35 mouse cellular contexts compared by ENCODE assay signal in genomic region chr5:72528896-72529295, GRCm38 (mm10). TPM values are rescaled to one million over a fixed set of nuclear protein-coding genes. Genes with fewer than 3 reads are reported as not detected.
DNase-seq lines count a peak whose midpoint lies in the region; ATAC-seq lines count a peak whose summit lies in the region.
"Had no signal": no experiment of that assay in that cellular context is flagged by ENCODE, and none has a peak within 500 bp of the region (broad histone marks: within the 10 kb centered on the region; RNA-seq: fewer than 3 reads in every experiment).

No protein-coding gene starts in this region.

- no peaks in the 10 kb centered on the region for H3K4me1 ChIP-seq in kidney, embryonic 15.5 days
- H3K4me1 ChIP-seq: embryonic facial prominence, embryonic 13.5 days; heart, embryonic 10.5 days; heart, embryonic 15.5 days; hindbrain, embryonic 15.5 days; midbrain, embryonic 15.5 days had no signal

- DNase-seq in heart, postnatal 10 days: peak; percentile 29 to 32
- no peak for DNase-seq in heart, adult 8-10 months (ENCODE audit: low spot score)
- DNase-seq in 3T3-L1 (ENCODE audit: low read depth, low spot score): peak; percentile 75
- peak; percentile 28 for DNase-seq in adipocyte (ENCODE audit: low spot score)
- DNase-seq in adrenal gland, postnatal 25 days: peak; percentile 68
- DNase-seq in heart, postnatal 25 days (ENCODE audit: low spot score): no peak
- DNase-seq: cerebellum, adult 9-10 months; gastrocnemius, postnatal 10 days; kidney, adult 11 months; kidney, postnatal 36 days; lung, adult 2 months; lung, postnatal 10 days; right cerebral cortex, postnatal 25 days; spleen, adult 18-20 months; thymus, postnatal 14 days had no signal

- no peak overlapping the region for H3K4me3 ChIP-seq in kidney, embryonic 15.5 days (replicated peaks)
- H3K4me3 ChIP-seq: embryonic facial prominence, embryonic 13.5 days; heart, embryonic 10.5 days; heart, embryonic 15.5 days; hindbrain, embryonic 15.5 days; layer of hippocampus, adult 2 months; midbrain, embryonic 15.5 days had no signal

- no peak overlapping the region for H3K27ac ChIP-seq in kidney, embryonic 15.5 days
- H3K27ac ChIP-seq: embryonic facial prominence, embryonic 13.5 days; heart, embryonic 10.5 days; heart, embryonic 15.5 days; hindbrain, embryonic 15.5 days; layer of hippocampus, adult 2 months; liver, embryonic 14.5 days; macrophage; midbrain, embryonic 15.5 days had no signal

- H3K27me3 ChIP-seq in kidney, embryonic 15.5 days: no peaks in the 10 kb centered on the region
- H3K27me3 ChIP-seq: CH12.LX; embryonic facial prominence, embryonic 13.5 days; heart, embryonic 15.5 days; hindbrain, embryonic 15.5 days; midbrain, embryonic 15.5 days had no signal

- H3K4me2 ChIP-seq in kidney, embryonic 15.5 days: no peak overlapping the region
- H3K4me2 ChIP-seq: embryonic facial prominence, embryonic 13.5 days; heart, embryonic 15.5 days; hindbrain, embryonic 15.5 days; midbrain, embryonic 15.5 days had no signal

- intact Hi-C loops in heart, postnatal 10 days (cut with DNase I): no loop called here
- intact Hi-C loops in heart, postnatal 25 days (cut with DNase I): no loop called here

- 93% methylated on average over 3 of the region's 3 CpGs for WGBS in kidney, embryonic 15.5 days

- H3K9ac ChIP-seq in kidney, embryonic 15.5 days: no peak overlapping the region
- H3K9ac ChIP-seq: embryonic facial prominence, embryonic 13.5 days; heart, embryonic 15.5 days; hindbrain, embryonic 15.5 days; liver, embryonic 14.5 days; midbrain, embryonic 15.5 days had no signal

- ATAC-seq in kidney, embryonic 15.5 days (replicated peaks; ENCODE audit: low FRiP score): no peak
- ATAC-seq in monocyte, adult 5-6 weeks (replicated peaks; ENCODE audit: insufficient number of reproducible peaks, low FRiP score, low TSS enrichment, poor library complexity, severe bottlenecking): no peak
- ATAC-seq: forebrain, embryonic 16.5 days; inflammation-experienced regulatory T-cells, adult 6 months; midbrain, embryonic 15.5 days had no signal

- peaks cover 57% of the 10 kb centered on the region for H3K36me3 ChIP-seq in kidney, embryonic 15.5 days

- no peaks in the 10 kb centered on the region for H3K9me3 ChIP-seq in kidney, embryonic 15.5 days (replicated peaks)
- H3K9me3 ChIP-seq: embryonic facial prominence, embryonic 13.5 days; heart, embryonic 10.5 days; heart, embryonic 15.5 days; hindbrain, embryonic 15.5 days; midbrain, embryonic 15.5 days had no signal

RNA-seq across cellular contexts. Expression of gene Corin, which starts 24.6 kb away (rescaled TPM):
- 10 to 100 TPM; 69.0 to 98.5 TPM for total RNA-seq in heart, postnatal 10 days (2021)
- total RNA-seq in heart, adult 8-10 months (2022): 100 to 1,000 TPM; 126 to 177 (median 144) TPM
- total RNA-seq in adrenal gland, postnatal 25 days (2021): not detected in 2 replicates
- 5.4 and 6.0 TPM in 2 replicates for polyA plus RNA-seq in kidney, embryonic 15.5 days (2015; fragmentation: Nextera tagmentation; extraction: Ambion mirVana)
- 100 to 1,000 TPM; 116 to 139 TPM for total RNA-seq in heart, postnatal 25 days (2021)
- total RNA-seq in monocyte, adult 5-6 weeks (2017): not detected in 3 replicates
- total RNA-seq: CH12.LX; common myeloid progenitor, adult 5-6 weeks; hematopoietic stem cell, adult 5-6 weeks; megakaryocyte-erythroid progenitor cell, adult 5-6 weeks; neutrophil, adult 5-6 weeks had no signal
- polyA plus RNA-seq: macrophage had no signal

RNA-seq across cellular contexts. Expression of gene Nfxl1, which starts 30.6 kb away (rescaled TPM):
- total RNA-seq in heart, postnatal 10 days (2021): 1 to 10 TPM; 9.4 to 9.7 TPM
- total RNA-seq in heart, adult 8-10 months (2022): 1 to 10 TPM; 3.2 to 6.6 (median 4.4) TPM
- total RNA-seq in adrenal gland, postnatal 25 days (2021): 15.1 and 21.6 TPM in 2 replicates
- polyA plus RNA-seq in kidney, embryonic 15.5 days (2015; fragmentation: Nextera tagmentation; extraction: Ambion mirVana): 18.4 and 18.6 TPM in 2 replicates
- total RNA-seq in heart, postnatal 25 days (2021): 1 to 10 TPM; 5.2 to 5.9 TPM
- total RNA-seq in monocyte, adult 5-6 weeks (2017): 18.8 to 22.9 TPM (median 21.2 TPM) in 3 replicates

RNA-seq across cellular contexts. Expression of gene Zar1, which starts 52.2 kb away (rescaled TPM):
- not detected for total RNA-seq in heart, postnatal 10 days (2021)
- total RNA-seq in heart, adult 8-10 months (2022): not detected
- not detected in 2 replicates for total RNA-seq in adrenal gland, postnatal 25 days (2021)
- polyA plus RNA-seq in kidney, embryonic 15.5 days (2015; fragmentation: Nextera tagmentation; extraction: Ambion mirVana): 0.39 and 0.46 TPM in 2 replicates
- not detected for total RNA-seq in heart, postnatal 25 days (2021)
- total RNA-seq in monocyte, adult 5-6 weeks (2017): not detected in 3 replicates
- total RNA-seq: CH12.LX; common myeloid progenitor, adult 5-6 weeks; gastrocnemius, postnatal 10 days; hematopoietic stem cell, adult 5-6 weeks; megakaryocyte-erythroid progenitor cell, adult 5-6 weeks; neutrophil, adult 5-6 weeks had no signal
- polyA plus RNA-seq: C2C12; inflammation-experienced regulatory T-cells, adult 6 months; liver, embryonic 14.5 days; lung, adult 2 months; macrophage had no signal

RNA-seq across cellular contexts. Expression of gene Gm5868, which starts 58.5 kb away (rescaled TPM):
- total RNA-seq in heart, postnatal 10 days (2021): not detected
- total RNA-seq in heart, adult 8-10 months (2022): not detected
- 1.7 and 2.1 TPM in 2 replicates for total RNA-seq in adrenal gland, postnatal 25 days (2021)
- 0.23 and 0.58 TPM in 2 replicates for polyA plus RNA-seq in kidney, embryonic 15.5 days (2015; fragmentation: Nextera tagmentation; extraction: Ambion mirVana)
- not detected for total RNA-seq in heart, postnatal 25 days (2021)
- not detected in 3 replicates for total RNA-seq in monocyte, adult 5-6 weeks (2017)
- total RNA-seq: CH12.LX; common myeloid progenitor, adult 5-6 weeks; ES-E14; gastrocnemius, postnatal 10 days; hematopoietic stem cell, adult 5-6 weeks; megakaryocyte-erythroid progenitor cell, adult 5-6 weeks had no signal
- polyA plus RNA-seq: C2C12; gonadal fat pad, adult 2 months; inflammation-experienced regulatory T-cells, adult 6 months; liver, embryonic 14.5 days; lung, adult 2 months; macrophage had no signal

Comparison
In these comparisons a context has a peak if more than half of its experiments do, and no peak if none do; other contexts are left out.
1. DNase-seq: peak in heart, postnatal 10 days (2 of 2), 3T3-L1 (single experiment), adipocyte (single experiment) and adrenal gland, postnatal 25 days (single experiment); none in heart, adult 8-10 months (single experiment) and heart, postnatal 25 days (single experiment).
2. RNA of gene Corin, which starts 24.6 kb away (total RNA-seq): 126 to 177 TPM in heart, adult 8-10 months, 116 to 139 TPM in heart, postnatal 25 days and 69.0 to 98.5 TPM in heart, postnatal 10 days; not detected in adrenal gland, postnatal 25 days and not detected in monocyte, adult 5-6 weeks; every median in the first group is over 10 times any median in the second.